Mouse (Mus musculus) MEL (cell line): ENCODE data around the gene Atp8b2. TPM values are rescaled to one million over a fixed set of nuclear protein-coding genes. Genes with fewer than 3 reads are reported as not detected.

Experiments used
- DNase-seq: peaks from one replicate; pipeline ENCODE4 v3.0.0; 2011; ENCODE audit warnings: low read depth, low spot score
- H3K27ac ChIP-seq: 2 replicates; pipeline ENCODE4 v1.5.1; 2012; ENCODE audit warnings: low read depth, mild to moderate bottlenecking, control low read depth, low read length, moderate library complexity; ENCODE audit not compliant: control insufficient read depth
- H3K27me3 ChIP-seq, 2 experiments: fragments of 150-350 bp in 1 of 2; sonication (generic) in 1 of 2; 2 replicates each; pipeline ENCODE4 v1.6.1; 2012; ENCODE audit warnings: low read length in 2 of 2, mild to moderate bottlenecking in 2 of 2, improper control_type of control experiment in 1 of 2, moderate library complexity in 1 of 2; ENCODE audit not compliant: insufficient read depth in 2 of 2, control insufficient read depth in 1 of 2
- H3K36me3 ChIP-seq, 2 experiments: 2 replicates each; pipeline ENCODE4 v1.6.1; 2012 to 2014; ENCODE audit warnings: low read length in 2 of 2, improper control_type of control experiment in 1 of 2, inconsistent platforms in 1 of 2, mild to moderate bottlenecking in 1 of 2; ENCODE audit not compliant: insufficient read depth in 2 of 2, control insufficient read depth in 1 of 2
- H3K4me1 ChIP-seq, 2 experiments: fragments of 150-350 bp in 1 of 2; sonication (generic) in 1 of 2; 2 replicates each; pipeline ENCODE4 v1.6.1; 2012; ENCODE audit warnings: low read length in 2 of 2, improper control_type of control experiment in 1 of 2, mild to moderate bottlenecking in 1 of 2; ENCODE audit not compliant: insufficient read depth in 2 of 2, control insufficient read depth in 1 of 2
- H3K4me3 ChIP-seq, 2 experiments: fragments of 150-350 bp in 1 of 2; sonication (generic) in 1 of 2; 2 replicates each; pipeline ENCODE4 v1.5.1; 2012; ENCODE audit warnings: low read depth in 2 of 2, low read length in 2 of 2, mild to moderate bottlenecking in 2 of 2, moderate library complexity in 2 of 2, control low read depth in 1 of 2, improper control_type of control experiment in 1 of 2; ENCODE audit not compliant: control insufficient read depth in 1 of 2, insufficient read depth in 1 of 2
- H3K79me2 ChIP-seq: 2 replicates; pipeline ENCODE4 v1.6.1; 2012; ENCODE audit warnings: mild to moderate bottlenecking, low read length, moderate library complexity; ENCODE audit not compliant: control insufficient read depth, poor library complexity, insufficient read depth
- H3K9ac ChIP-seq: 2 replicates; pipeline ENCODE4 v1.6.1; 2012; ENCODE audit warnings: low read depth, mild to moderate bottlenecking, control low read depth, low read length, moderate library complexity; ENCODE audit not compliant: control insufficient read depth, poor library complexity, severe bottlenecking
- H3K9me3 ChIP-seq: fragments of 150-350 bp; sonication (generic); replicated peaks from 2 replicates; pipeline ENCODE4 v1.6.1; 2012; ENCODE audit warnings: mild to moderate bottlenecking, low read length, improper control_type of control experiment, moderate library complexity; ENCODE audit not compliant: insufficient read depth
- CHD2 ChIP-seq: IDR thresholded peaks from 2 replicates; pipeline ENCODE4 v1.6.1; 2011; ENCODE audit warnings: low read length, improper control_type of control experiment
- ELF1 ChIP-seq: IDR thresholded peaks from 2 replicates; pipeline ENCODE4 v1.6.1; 2014; ENCODE audit warnings: low read depth, mild to moderate bottlenecking, inconsistent platforms, low read length, improper control_type of control experiment, moderate library complexity
- EP300 ChIP-seq, 2 experiments: IDR thresholded peaks; 2 replicates each; pipeline ENCODE4 v1.6.1; 2011; ENCODE audit warnings: improper control_type of control experiment in 2 of 2, low read length in 2 of 2, low read depth in 1 of 2, mild to moderate bottlenecking in 1 of 2
- ETS1 ChIP-seq: IDR thresholded peaks from 2 replicates; pipeline ENCODE4 v1.6.1; 2012; ENCODE audit warnings: low read depth, mild to moderate bottlenecking, inconsistent platforms, low read length, improper control_type of control experiment, moderate library complexity
- GABPA ChIP-seq: IDR thresholded peaks from 2 replicates; pipeline ENCODE4 v1.6.1; 2012; ENCODE audit warnings: low read depth, mild to moderate bottlenecking, inconsistent platforms, low read length, improper control_type of control experiment, moderate library complexity
- GATA1 ChIP-seq: IDR thresholded peaks from 2 replicates; pipeline ENCODE4 v1.6.1; 2011; ENCODE audit warnings: low read depth, low read length, improper control_type of control experiment
- JUND ChIP-seq: IDR thresholded peaks from 2 replicates; pipeline ENCODE4 v1.6.1; 2011; ENCODE audit warnings: low read depth, mild to moderate bottlenecking, improper control_type of control experiment, low read length
- KAT2A ChIP-seq: conservative IDR thresholded peaks from 2 replicates; pipeline ENCODE4 v1.6.1; 2012; ENCODE audit warnings: low read depth, low read length, improper control_type of control experiment, inconsistent platforms
- MAX ChIP-seq: IDR thresholded peaks from 2 replicates; pipeline ENCODE4 v1.6.1; 2011; ENCODE audit warnings: low read length, improper control_type of control experiment
- MAZ ChIP-seq: IDR thresholded peaks from 2 replicates; pipeline ENCODE4 v1.6.1; 2012; ENCODE audit warnings: low read depth, mild to moderate bottlenecking, inconsistent platforms, low read length, improper control_type of control experiment
- MEF2A ChIP-seq: IDR thresholded peaks from 2 replicates; pipeline ENCODE4 v1.6.1; 2014; ENCODE audit warnings: low read depth, mild to moderate bottlenecking, inconsistent platforms, low read length, improper control_type of control experiment; ENCODE audit not compliant: poor library complexity, insufficient replicate concordance, severe bottlenecking; ENCODE audit errors: extremely low read depth
- NELFE ChIP-seq: IDR thresholded peaks from 2 replicates; pipeline ENCODE4 v1.6.1; 2011; ENCODE audit warnings: low read depth, low read length, improper control_type of control experiment
- RAD21 ChIP-seq: IDR thresholded peaks from 2 replicates; pipeline ENCODE4 v1.6.1; 2011; ENCODE audit warnings: mild to moderate bottlenecking, low read depth, low read length, improper control_type of control experiment
- TAL1 ChIP-seq: IDR thresholded peaks from 2 replicates; pipeline ENCODE4 v1.6.1; 2012; ENCODE audit warnings: mild to moderate bottlenecking, inconsistent platforms, low read length, moderate library complexity, mixed read lengths
- TBP ChIP-seq: IDR thresholded peaks from 2 replicates; pipeline ENCODE4 v1.8.0; 2011; ENCODE audit warnings: low read depth, low read length, improper control_type of control experiment
- TCF12 ChIP-seq: IDR thresholded peaks from 2 replicates; pipeline ENCODE4 v1.6.1; 2014; ENCODE audit warnings: low read depth, mild to moderate bottlenecking, inconsistent platforms, low read length, improper control_type of control experiment, moderate library complexity
- UBTF ChIP-seq: IDR thresholded peaks from 2 replicates; pipeline ENCODE4 v1.6.1; 2012; ENCODE audit warnings: low read depth, mild to moderate bottlenecking, inconsistent platforms, low read length, improper control_type of control experiment, moderate library complexity, borderline replicate concordance; ENCODE audit not compliant: insufficient read depth
- ZMIZ1 ChIP-seq: IDR thresholded peaks from 2 replicates; pipeline ENCODE4 v1.6.1; 2012; ENCODE audit warnings: low read depth, mild to moderate bottlenecking, inconsistent platforms, low read length, improper control_type of control experiment, moderate library complexity
- ZNF384 ChIP-seq: IDR thresholded peaks from 2 replicates; pipeline ENCODE4 v1.6.1; 2012; ENCODE audit warnings: low read depth, mild to moderate bottlenecking, inconsistent platforms, low read length, improper control_type of control experiment
- polyA plus RNA-seq, 2 experiments: library from polyadenylated mRNA; stranded (reverse) in 1 of 2; unstranded in 1 of 2; fragments of >175 nt in 1 of 2; fragments of >200 nt in 1 of 2; gene quantifications; 2 replicates each; pipeline versions ENCODE4 v1.2.1 to v1.2.4; 2012; ENCODE audit warnings: low replicate concordance in 2 of 2, low read depth in 1 of 2; ENCODE audit not compliant: insufficient read length in 2 of 2, insufficient read depth in 1 of 2, missing spikeins in 1 of 2
- total RNA-seq: library from RNA; depleted of rRNA; stranded (reverse); fragments of 300-350 nt; gene quantifications from 2 replicates; pipeline ENCODE4 v1.2.3, GENCODE M21; 2012

Atp8b2 gene
- total and polyA plus RNA-seq, 3 experiments: 27.1 to 44.7 TPM; not detected in 1

DNA sequence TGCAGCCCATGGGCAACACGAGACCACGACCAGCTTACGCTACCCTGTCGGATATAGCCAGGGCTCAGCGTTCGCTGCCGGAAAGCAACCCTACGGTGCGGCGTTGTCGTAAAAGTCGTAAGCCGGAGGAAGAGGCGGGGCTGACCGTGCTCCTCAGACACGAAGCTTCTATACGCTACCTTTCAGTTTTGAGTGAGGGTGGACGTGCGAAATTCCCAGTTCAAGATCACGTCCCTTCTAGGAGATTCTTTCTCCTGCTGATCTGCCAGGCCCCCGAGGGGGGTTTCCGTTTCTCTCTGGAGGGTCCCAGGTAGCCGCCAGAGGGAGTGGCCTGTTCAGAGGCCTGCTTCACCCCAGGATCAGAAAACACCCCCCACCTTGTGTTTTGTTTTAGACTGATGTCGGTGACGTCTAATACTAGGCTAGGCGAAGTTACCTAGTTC is 35.3 kb upstream of the Atp8b2 start, which contains the start of gene Hax1 (continued):
- TF ChIP-seq MEF2A: 0 out of 2 replicates have a peak, but pooled peaks have one; percentile 10
- peak; percentile 59; the same call in 1 of the 2 replicates for TF ChIP-seq GABPA
- peak; percentile 96 for TF ChIP-seq NELFE
- TF ChIP-seq TAL1: no peak
- peak; percentile 76 for TF ChIP-seq ELF1
- peak; percentile 58; the same call in 1 of the 2 replicates for TF ChIP-seq ETS1
- no peak for TF ChIP-seq EP300 (IDR thresholded peaks at IDR 0.05; ENCODE audit: low read depth in 1 of 2, low read length in 2 of 2)
- TF ChIP-seq GATA1: no peak
- TF ChIP-seq TCF12: peak; percentile 87
- TF ChIP-seq ZNF384: no peak
- TF ChIP-seq CHD2: peak; percentile 20
- TF ChIP-seq UBTF: no peak
- no peak; the same call in 1 of the 2 replicates for TF ChIP-seq RAD21
- peak; percentile 94 for TF ChIP-seq TBP
- no peak for TF ChIP-seq JUND
- peak; percentile 93 for TF ChIP-seq KAT2A

DNA sequence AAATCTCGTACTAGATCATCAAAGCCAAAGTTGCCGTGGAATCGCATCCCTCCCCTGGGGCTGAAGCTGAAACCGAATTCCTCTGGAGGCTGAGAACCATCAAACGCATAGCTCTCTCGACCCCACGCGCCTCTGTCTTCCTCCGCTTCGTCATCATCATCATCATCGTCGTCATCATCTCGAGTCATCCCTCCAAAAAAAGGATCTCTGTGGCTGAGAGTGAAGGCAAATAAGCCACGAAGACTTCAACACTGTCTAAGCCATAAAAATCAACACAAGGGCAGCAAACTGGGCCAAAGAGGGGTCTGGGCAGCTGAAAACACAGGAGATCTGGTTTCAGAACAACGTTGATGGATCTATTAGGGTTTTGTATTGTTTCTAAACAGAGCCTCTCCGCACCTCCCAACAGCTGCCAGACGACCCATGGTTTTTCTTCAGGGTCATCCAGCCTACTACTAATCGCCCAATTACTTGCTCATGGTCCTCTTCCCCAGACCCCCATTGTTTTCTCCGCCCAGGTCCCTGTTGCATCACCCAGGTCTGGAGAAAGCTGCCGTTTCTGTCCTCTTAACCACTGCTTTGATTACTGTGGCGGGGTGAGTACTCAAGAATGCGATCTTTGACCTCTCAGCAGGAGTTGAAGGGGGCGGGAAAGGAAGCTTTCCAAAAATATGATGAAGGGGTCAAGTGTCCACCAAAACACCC is 34.6 kb upstream of the Atp8b2 start:
- Histone ChIP-seq H3K79me2 (peaks cover 10% of the 10 kb centered on the region), H3K4me1 (peaks cover 4 to 6% of the 10 kb centered on the region in 2 experiments; a peak in 3 of 4 replicates), H3K27ac (peak overlapping the region; percentile 50), H3K4me3 (peak overlapping the region; percentile 74 to 92), H3K9me3 (no peaks in the 10 kb centered on the region), H3K9ac (peak overlapping the region; percentile 87), H3K27me3 (no peaks in the 10 kb centered on the region), H3K36me3 (peaks cover 19 to 22% of the 10 kb centered on the region in 2 experiments)
- TF ChIP-seq MAX: peak; percentile 65; the same call in 1 of the 2 replicates
- no peak for TF ChIP-seq MAZ
- no peak for TF ChIP-seq ZMIZ1
- no peak for TF ChIP-seq CHD2
- peak; percentile 60 for DNase-seq
